Mouse (Mus musculus): Measurements from ENCODE around the gene Tmem170.

DNA sequence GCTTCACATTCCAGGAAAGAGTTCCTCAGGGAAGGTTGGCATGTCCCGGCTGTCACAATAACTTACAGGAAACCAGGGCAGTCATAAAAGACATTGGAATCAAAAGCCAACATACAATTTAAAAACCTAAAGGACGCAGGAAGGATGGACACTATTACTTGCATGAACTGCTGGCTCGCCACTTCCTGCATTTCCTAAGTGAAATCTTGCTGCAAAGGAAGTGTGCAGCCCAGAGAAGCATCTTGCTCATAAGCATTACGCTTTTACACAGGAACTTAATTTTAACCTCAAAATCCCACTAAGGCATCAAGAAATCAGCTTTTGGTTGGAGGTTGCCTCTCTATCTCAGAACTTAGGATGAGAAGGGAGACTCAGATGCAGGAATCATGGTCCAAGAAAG, 13.3 kb downstream of the Tmem170 start:
- TF ChIP-seq CTCF (IDR thresholded peaks at IDR 0.05) (no peak), EP300 (IDR thresholded peaks at IDR 0.05) (no peak)
